Mouse (Mus musculus) heart, adult 2 months (tissue): ENCODE results near the gene Gm14322. TPM values are rescaled to one million over a fixed set of nuclear protein-coding genes. Genes with fewer than 3 reads are reported as not detected.
"Not testable (repeated sequence)": the region's sequence is repeated elsewhere in the genome, so short reads cannot be mapped to it uniquely, and the experiment has no call there.

ENCODE experiments used
- DNase-seq, 2 experiments: peaks; one replicate each; pipeline ENCODE4 v3.0.0; 2021
- H3K27ac ChIP-seq: fragments of 200-600 bp; 2 replicates; pipeline ENCODE4 v1.8.1; 2022
- H3K27me3 ChIP-seq: fragments of 200-500 bp; 2 replicates; pipeline ENCODE4 v1.6.1; 2012; ENCODE audit warnings: mild to moderate bottlenecking, low read length, inconsistent platforms, mixed read lengths; ENCODE audit not compliant: control insufficient read depth, insufficient read depth
- H3K36me3 ChIP-seq: fragments of 200-500 bp; 2 replicates; pipeline ENCODE4 v1.6.1; 2012; ENCODE audit warnings: low read length, inconsistent platforms; ENCODE audit not compliant: control insufficient read depth, insufficient read depth
- H3K4me1 ChIP-seq: fragments of 200-500 bp; 2 replicates; pipeline ENCODE4 v1.6.1; 2011; ENCODE audit warnings: low read length; ENCODE audit not compliant: control insufficient read depth, insufficient read depth
- H3K4me3 ChIP-seq: fragments of 200-600 bp; 2 replicates; pipeline ENCODE4 v1.8.1; 2022
- H3K79me2 ChIP-seq: fragments of 200-500 bp; replicated peaks from 2 replicates; pipeline ENCODE4 v1.6.1; 2012; ENCODE audit warnings: mild to moderate bottlenecking, inconsistent platforms, low read length, moderate library complexity, mixed read lengths; ENCODE audit not compliant: control insufficient read depth, insufficient read depth
- H3K9ac ChIP-seq: fragments of 200-500 bp; 2 replicates; pipeline ENCODE4 v1.6.1; 2012; ENCODE audit warnings: low read depth, mild to moderate bottlenecking, control low read depth, inconsistent platforms, low read length, mixed read lengths
- WGBS: fragments of 180-500 bp; shearing (Covaris S2); methylation state at CpG from one replicate; pipeline ENCODE4 v1.1.7; 2018; 5-methylcytosine and 5-hydroxymethylcytosine counted together
- intact Hi-C: fragments of 180-260 bp; cut with DNase I; formaldehyde crosslinking; loops from one replicate; pipeline ENCODE4 v1.15.1; 2025
- long read RNA-seq: library from polyadenylated mRNA; stranded (forward); transcript quantifications from one replicate; pipeline ENCODE4 v2.0.0, GENCODE M21; 2021
- polyA plus RNA-seq: library from polyadenylated mRNA; depleted of rRNA; stranded (reverse); fragments of >200 nt; gene quantifications from 2 replicates; pipeline ENCODE4 v1.2.3, GENCODE M21; 2012; rRNA removed
- total RNA-seq, 2 experiments: library from RNA; stranded (reverse); gene quantifications; 2 replicates each; pipeline ENCODE4 v1.2.3; 2021

Gene Gm14322
- total RNA-seq (10 to 100 TPM; 16.2 to 16.3 TPM), polyA plus RNA-seq (1.5 TPM in 2 replicates)
- long read RNA-seq, partial matches to known transcripts: 0 of 14 reads
- long read RNA-seq, other reads (novel, unspliced or antisense): 14 of 14 reads

DNA sequence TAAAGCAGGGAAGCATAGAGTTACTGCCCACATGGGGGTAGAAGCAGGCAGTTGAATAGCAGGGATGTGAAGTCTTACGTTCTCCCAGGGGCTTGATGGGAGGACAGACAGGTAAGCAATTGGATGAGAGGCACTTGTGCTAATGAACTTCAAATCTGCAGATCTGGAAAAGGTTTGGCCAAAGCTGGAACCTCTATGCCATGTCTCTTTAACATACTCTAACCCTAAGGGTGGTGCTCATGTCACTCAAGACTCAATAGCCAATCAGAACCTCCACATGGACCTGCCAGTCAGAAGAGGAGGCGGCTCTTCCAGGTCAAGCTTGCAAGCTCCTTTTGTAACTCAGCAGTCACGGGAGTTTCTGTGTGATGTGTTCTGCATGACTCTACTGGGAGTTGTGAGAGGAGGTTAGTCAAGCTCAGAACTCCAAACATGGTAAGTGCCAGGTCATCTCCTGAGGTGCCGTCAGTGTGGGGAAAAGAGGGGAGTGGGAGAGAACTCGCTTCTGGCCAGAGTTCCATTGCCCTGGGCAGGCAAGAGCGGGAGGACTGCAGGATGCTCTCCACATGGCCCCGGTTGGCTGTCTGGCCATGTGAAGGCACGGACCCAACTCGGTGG, at the start of gene Gm14322:
Gene Gm14322, plus strand, starts transcription at position 348 of the 618 bp plus-strand sequence.
- H3K36me3 ChIP-seq, H3K79me2 ChIP-seq, H3K27ac ChIP-seq, intact Hi-C loops, H3K4me1 ChIP-seq, H3K27me3 ChIP-seq: not testable (repeated sequence)
- 15% methylated on average over 9 of the region's 9 CpGs for WGBS
- H3K4me3 ChIP-seq: peak within 1 kb of the TSS; percentile 29; the same call in 1 of the 2 replicates
- peak within 1 kb of the TSS; percentile 53; the same call in 1 of the 2 replicates for H3K9ac ChIP-seq
- peak; percentile 54 to 69 for DNase-seq

GRCm38 (mm10) chr2:177741487-177741886, 17.6 kb upstream of the Gm14322 start:
- H3K4me1 ChIP-seq, H3K27ac ChIP-seq: not testable (repeated sequence)

GRCm38 (mm10) chr2:177787351-177787750, 28.3 kb downstream of the Gm14322 start:
- H3K36me3 ChIP-seq, H3K9ac ChIP-seq, H3K79me2 ChIP-seq, H3K4me3 ChIP-seq, H3K27me3 ChIP-seq, H3K4me1 ChIP-seq, H3K27ac ChIP-seq, DNase-seq, intact Hi-C loops: not testable (repeated sequence)
- 32% methylated on average over 1 of the region's 1 CpGs for WGBS

More at GRCm38 (mm10) chr2:177741487-177741886, 17.6 kb upstream of the Gm14322 start:
- H3K27me3 ChIP-seq, H3K9ac ChIP-seq, H3K4me3 ChIP-seq, H3K79me2 ChIP-seq, H3K36me3 ChIP-seq, intact Hi-C loops, DNase-seq: not testable (repeated sequence)
- WGBS: 75% methylated on average over 7 of the region's 10 CpGs

GRCm38 (mm10) chr2:177806170-177806569, 47.1 kb downstream of the Gm14322 start:
- H3K36me3 ChIP-seq, DNase-seq, H3K27me3 ChIP-seq, H3K79me2 ChIP-seq, H3K9ac ChIP-seq, H3K27ac ChIP-seq, H3K4me1 ChIP-seq, intact Hi-C loops, H3K4me3 ChIP-seq: not testable (repeated sequence)
- WGBS: no CpG with 5 or more reads among the region's 2 CpGs

Other genes starting within 250 kb of the Gm14322 start
- gene Gm14406, start 181.1 kb upstream of the Gm14322 start, total RNA-seq: not detected
- gene Gm14406, start 181.1 kb upstream of the Gm14322 start, polyA plus RNA-seq: not detected in 2 replicates
- gene Gm14325, start 81.0 kb downstream of the Gm14322 start, total RNA-seq: 10 to 100 TPM; 81.2 to 88.7 TPM
- 10.7 and 22.5 TPM in 2 replicates for gene Gm14325, start 81.0 kb downstream of the Gm14322 start, polyA plus RNA-seq
- gene Gm14327, start 137.8 kb downstream of the Gm14322 start, total RNA-seq: 10 to 100 TPM; 54.1 to 66.7 TPM
- gene Gm14327, start 137.8 kb downstream of the Gm14322 start, polyA plus RNA-seq: 3.5 and 9.3 TPM in 2 replicates
- gene Zfp972, start 166.3 kb downstream of the Gm14322 start, total RNA-seq: 1 to 10 TPM in 1 of 2 experiments, under 1 TPM in 1; 0.89 to 1.1 TPM
- not detected in 2 replicates for gene Zfp972, start 166.3 kb downstream of the Gm14322 start, polyA plus RNA-seq
- gene Gm14326, start 198.0 kb downstream of the Gm14322 start, total RNA-seq: 10 to 100 TPM; 42.4 to 43.5 TPM
- gene Gm14326, start 198.0 kb downstream of the Gm14322 start, polyA plus RNA-seq: 7.0 and 9.4 TPM in 2 replicates